Mouse (Mus musculus) cortical plate, adult 2 months (tissue): Measurements from ENCODE around the gene Prex1. TPM values are rescaled to one million over a fixed set of nuclear protein-coding genes. Genes with fewer than 3 reads are reported as not detected.
A peak's percentile ranks its signal among the peaks of the same experiment; 100 is the strongest.

Experiments used
- H3K27ac ChIP-seq: fragments of 200-500 bp; 2 replicates; pipeline ENCODE4 v1.5.1; 2012; ENCODE audit warnings: low read length, control low read depth, inconsistent platforms; ENCODE audit not compliant: insufficient read depth
- H3K4me1 ChIP-seq: fragments of 200-500 bp; 2 replicates; pipeline ENCODE4 v1.6.1; 2011; ENCODE audit warnings: low read length; ENCODE audit not compliant: control insufficient read depth, insufficient read depth
- H3K4me3 ChIP-seq: fragments of 200-500 bp; 2 replicates; pipeline ENCODE4 v1.5.1; 2011; ENCODE audit warnings: mild to moderate bottlenecking, low read length, control low read depth; ENCODE audit not compliant: insufficient read depth
- CTCF ChIP-seq: fragments of 200-500 bp; IDR thresholded peaks from 2 replicates; pipeline ENCODE4 v1.5.1; 2011; ENCODE audit warnings: mild to moderate bottlenecking, control low read depth, low read length; ENCODE audit not compliant: insufficient read depth; ENCODE audit errors: extremely low read depth
- POLR2A ChIP-seq: fragments of 200-500 bp; IDR thresholded peaks from 2 replicates; pipeline ENCODE4 v1.6.1; 2011; ENCODE audit warnings: mild to moderate bottlenecking, low read length, control low read depth; ENCODE audit not compliant: insufficient read depth; ENCODE audit errors: extremely low read depth
- polyA plus RNA-seq: library from polyadenylated mRNA; depleted of rRNA; stranded (reverse); fragments of >200 nt; gene quantifications from 2 replicates; pipeline ENCODE4 v1.2.3, GENCODE M21; 2012

Prex1 gene
- polyA plus RNA-seq, 1 experiment: 83.3 TPM

DNA sequence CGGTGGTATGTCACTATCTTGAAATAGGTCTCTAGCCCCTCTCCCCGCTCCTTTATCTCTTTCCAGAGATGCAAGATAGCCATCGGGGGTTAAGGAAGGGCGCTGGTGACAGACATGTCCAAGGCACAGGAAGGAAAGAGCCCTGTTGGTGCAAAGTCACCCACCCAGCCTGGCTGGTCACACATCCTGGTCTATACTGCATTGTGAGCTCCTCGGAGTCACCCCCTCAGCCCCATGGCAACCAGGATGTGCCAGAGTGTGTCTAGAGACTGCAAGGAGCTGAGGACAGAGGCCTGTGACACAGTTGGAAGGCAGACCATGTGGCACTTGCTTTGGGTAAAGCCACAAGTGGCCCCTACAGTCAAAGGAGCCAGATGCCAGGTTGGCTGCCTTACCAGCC lies 94.4 kb downstream of the Prex1 start:
- no peak overlapping the region for H3K27ac ChIP-seq
- H3K4me3 ChIP-seq: no peak overlapping the region
- TF ChIP-seq CTCF: no peak
- TF ChIP-seq POLR2A: no peak
- 0 out of 2 replicates have a peak, but pooled peaks cover 2% of the 10 kb centered on the region for H3K4me1 ChIP-seq

DNA sequence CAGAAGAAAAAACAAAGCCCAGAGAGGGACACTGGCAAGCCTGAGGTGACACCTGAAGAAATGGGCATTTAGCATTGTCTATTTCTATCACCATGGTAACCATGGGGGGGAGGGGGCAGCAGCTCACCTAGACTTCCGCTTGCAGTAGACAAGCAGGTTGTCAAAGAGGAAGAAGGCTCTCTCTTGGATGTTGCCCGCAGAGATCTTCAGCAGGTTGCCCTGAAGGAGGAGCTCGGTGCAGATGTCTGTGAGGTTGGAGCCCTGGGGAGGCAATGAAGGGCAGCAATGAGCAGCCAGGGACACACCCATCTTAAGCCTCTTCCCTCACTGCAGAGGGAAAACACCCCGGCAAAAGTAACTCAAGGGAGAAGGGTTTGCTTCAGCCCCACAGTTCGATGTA lies 95.9 kb downstream of the Prex1 start:
- Histone ChIP-seq H3K4me3 (no peak overlapping the region), H3K27ac (no peak overlapping the region), H3K4me1 (0 out of 2 replicates have a peak, but pooled peaks cover 2% of the 10 kb centered on the region)
- TF ChIP-seq CTCF (no peak), POLR2A (no peak)

GRCm38 (mm10) chr2:166615338-166616075 lies 98.1 kb downstream of the Prex1 start:
- no peak overlapping the region for H3K27ac ChIP-seq
- no peak for TF ChIP-seq CTCF
- TF ChIP-seq POLR2A: no peak

DNA sequence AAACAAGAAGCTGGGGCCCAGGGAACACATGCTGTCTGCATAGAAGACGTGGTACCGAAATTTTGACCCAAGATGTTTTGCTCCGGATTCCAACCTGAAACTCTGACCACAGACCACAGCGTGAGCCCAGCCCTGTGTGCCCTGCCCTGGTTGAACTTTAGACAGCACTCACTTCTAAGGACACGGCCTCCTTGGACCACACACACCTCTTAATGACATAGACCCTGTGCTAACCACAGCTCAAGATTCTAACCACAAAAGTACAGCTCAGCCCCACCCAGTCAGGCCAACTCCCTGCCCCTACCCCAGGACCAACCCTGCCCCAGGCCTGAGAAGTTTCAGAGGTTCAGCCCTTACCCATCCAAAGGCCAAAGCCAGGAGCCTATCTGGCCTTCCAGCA lies 103.4 kb downstream of the Prex1 start:
- H3K27ac ChIP-seq: no peak overlapping the region
- no peak for TF ChIP-seq POLR2A
- no peak for TF ChIP-seq CTCF
- H3K4me1 ChIP-seq: peaks cover 2% of the 10 kb centered on the region; the same call in 1 of the 2 replicates
- no peak overlapping the region for H3K4me3 ChIP-seq

More at GRCm38 (mm10) chr2:166615338-166616075, 98.1 kb downstream of the Prex1 start:
- Histone ChIP-seq H3K4me3 (no peak overlapping the region), H3K4me1 (no peaks in the 10 kb centered on the region)

DNA sequence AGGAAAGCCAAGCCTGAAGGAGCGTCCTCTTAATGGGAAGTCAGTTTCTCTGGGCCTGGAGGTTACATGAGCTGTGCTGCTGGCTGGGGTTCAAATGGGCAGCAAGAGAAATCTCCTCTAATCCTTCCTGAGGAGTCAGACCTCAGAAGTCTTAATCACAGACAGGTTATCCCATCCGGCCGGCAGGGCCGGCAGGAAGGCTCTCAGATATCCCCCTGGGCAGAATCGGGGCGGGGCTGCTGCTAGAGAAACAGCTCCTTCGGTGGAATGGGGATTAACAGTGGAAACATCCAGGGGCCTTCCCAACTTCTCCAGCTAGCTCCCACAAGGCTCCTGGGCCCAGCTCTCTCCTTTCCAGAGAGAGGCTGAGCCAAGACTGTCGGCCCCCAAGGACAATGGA lies 105.1 kb downstream of the Prex1 start:
- Histone ChIP-seq H3K4me3 (no peak overlapping the region), H3K27ac (no peak overlapping the region), H3K4me1 (peaks cover 4% of the 10 kb centered on the region; the same call in 1 of the 2 replicates)
- TF ChIP-seq CTCF (no peak), POLR2A (no peak)

DNA sequence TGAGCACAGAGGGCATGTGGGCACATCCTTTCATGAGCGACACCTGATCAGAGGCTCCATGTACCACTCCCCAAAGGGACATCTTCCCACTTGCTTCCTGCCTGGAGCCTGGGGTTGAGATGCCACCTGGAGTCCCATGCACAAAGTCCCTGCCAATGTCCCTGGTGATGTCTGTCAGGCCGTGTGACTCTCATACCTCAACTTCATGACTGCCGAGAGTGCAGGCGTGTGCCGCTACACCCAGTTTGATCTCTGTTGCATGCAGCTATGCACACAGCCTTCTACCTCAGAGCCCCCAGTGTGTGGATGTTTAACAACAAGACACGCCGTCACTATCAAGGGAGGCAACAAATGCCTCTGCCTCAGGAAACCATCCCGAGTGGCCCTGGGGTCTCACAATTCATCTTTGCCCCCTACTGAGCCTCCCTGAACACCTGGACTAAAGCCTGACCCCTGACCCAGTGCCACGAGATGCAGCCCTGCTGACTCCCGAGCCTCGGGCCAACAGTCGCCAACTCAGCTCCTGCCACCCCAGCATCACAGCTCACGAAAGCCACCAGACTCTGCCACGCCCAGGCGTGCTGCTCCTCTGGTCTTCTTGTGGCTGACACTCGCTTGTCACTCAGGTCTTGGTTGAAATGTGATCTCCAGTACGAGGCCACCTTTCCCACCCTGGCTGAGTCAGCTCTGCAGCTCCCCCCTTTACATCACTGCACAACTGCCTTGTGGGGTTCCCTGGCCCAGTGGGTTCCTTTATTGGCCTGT lies 107.0 kb downstream of the Prex1 start:
- TF ChIP-seq POLR2A (no peak), CTCF (no peak)
- Histone ChIP-seq H3K27ac (no peak overlapping the region), H3K4me1 (peaks cover 4% of the 10 kb centered on the region; the same call in 1 of the 2 replicates), H3K4me3 (no peak overlapping the region)

GRCm38 (mm10) chr2:166606053-166606452 lies 107.6 kb downstream of the Prex1 start:
- Histone ChIP-seq H3K27ac (no peak overlapping the region), H3K4me1 (peaks cover 4% of the 10 kb centered on the region; the same call in 1 of the 2 replicates), H3K4me3 (no peak overlapping the region)
- no peak for TF ChIP-seq POLR2A
- peak; percentile 26; the same call in 1 of the 2 replicates for TF ChIP-seq CTCF

GRCm38 (mm10) chr2:166605164-166605831 lies 108.3 kb downstream of the Prex1 start:
- Histone ChIP-seq H3K27ac (no peak overlapping the region), H3K4me3 (no peak overlapping the region), H3K4me1 (peaks cover 4% of the 10 kb centered on the region; the same call in 1 of the 2 replicates)
- TF ChIP-seq CTCF: no peak

- Histone ChIP-seq H3K4me1 (peaks cover 4% of the 10 kb centered on the region; the same call in 1 of the 2 replicates), H3K4me3 (no peak overlapping the region), H3K27ac (no peak overlapping the region)
- TF ChIP-seq CTCF (no peak), POLR2A (no peak)
Observed at GRCm38 (mm10) chr2:166602948-166603347, 110.7 kb downstream of the Prex1 start.

DNA sequence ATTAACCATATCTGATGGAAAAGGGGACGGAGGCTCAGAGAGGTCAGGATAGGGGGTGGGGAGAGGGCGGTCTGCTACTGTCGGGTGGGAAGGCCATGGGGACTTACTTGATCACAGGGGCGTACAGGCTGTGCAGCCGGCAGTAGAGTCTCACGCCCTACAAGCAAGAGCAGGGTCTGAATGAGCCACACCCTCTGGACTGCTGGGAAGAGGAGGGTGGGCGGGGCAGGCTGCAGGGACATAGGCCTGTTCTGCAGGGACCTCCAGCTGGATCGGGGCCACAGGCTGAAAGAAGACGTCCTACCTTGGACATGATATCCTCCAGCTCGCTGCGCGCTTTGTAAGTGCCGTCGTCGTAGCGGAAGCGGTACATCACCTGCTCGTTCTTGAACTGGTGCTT lies 112.2 kb downstream of the Prex1 start:
- no peak for TF ChIP-seq POLR2A
- TF ChIP-seq CTCF: no peak
- no peak overlapping the region for H3K27ac ChIP-seq
- peaks cover 4% of the 10 kb centered on the region; the same call in 1 of the 2 replicates for H3K4me1 ChIP-seq
- no peak overlapping the region for H3K4me3 ChIP-seq
